Mouse (Mus musculus) CH12.LX (cell line): Measurements from ENCODE around the gene Tmem104. TPM values are rescaled to one million over a fixed set of nuclear protein-coding genes. Genes with fewer than 3 reads are reported as not detected.

ENCODE experiments used
- DNase-seq: peaks from one replicate; pipeline ENCODE4 v3.0.0-alpha.2; 2013; ENCODE audit errors: extremely low read depth
- H3K27ac ChIP-seq: 2 replicates; pipeline ENCODE4 v1.5.1; 2012; ENCODE audit warnings: low read depth, mild to moderate bottlenecking, control low read depth, moderate library complexity; ENCODE audit not compliant: insufficient read depth
- H3K27me3 ChIP-seq: replicated peaks from 2 replicates; pipeline ENCODE3; 2012; ENCODE audit warnings: inconsistent platforms
- H3K36me3 ChIP-seq, 2 experiments: replicated peaks in 1 of 2; 2 replicates each; pipeline versions ENCODE3 to v1.6.1; 2012; ENCODE audit warnings: inconsistent platforms in 1 of 2, low read length in 1 of 2, mild to moderate bottlenecking in 1 of 2, mixed read lengths in 1 of 2, moderate library complexity in 1 of 2; ENCODE audit not compliant: control insufficient read depth in 1 of 2, insufficient read depth in 1 of 2
- H3K4me1 ChIP-seq, 2 experiments: 2 replicates each; pipeline ENCODE4 v1.6.1; 2012; ENCODE audit warnings: inconsistent platforms in 1 of 2, moderate library complexity in 1 of 2; ENCODE audit not compliant: insufficient read depth in 2 of 2, control insufficient read depth in 1 of 2
- H3K4me2 ChIP-seq: 2 replicates; pipeline ENCODE4 v1.6.1; 2012; ENCODE audit warnings: low read depth, mild to moderate bottlenecking, control low read depth; ENCODE audit not compliant: poor library complexity, insufficient read depth, severe bottlenecking
- H3K4me3 ChIP-seq, 3 experiments: fragments of 150-350 bp in 1 of 3; sonication (generic) in 1 of 3; replicated peaks in 1 of 3; 2 replicates each; pipeline versions ENCODE3 to v1.5.1; 2011 to 2012; ENCODE audit warnings: low read depth in 2 of 3, low read length in 2 of 3, mild to moderate bottlenecking in 2 of 3, moderate library complexity in 2 of 3, control low read depth in 1 of 3, improper control_type of control experiment in 1 of 3, inconsistent platforms in 1 of 3, mixed read lengths in 1 of 3; ENCODE audit not compliant: poor library complexity in 1 of 3
- H3K79me2 ChIP-seq: replicated peaks from 2 replicates; pipeline ENCODE4 v1.6.1; 2012; ENCODE audit warnings: mild to moderate bottlenecking, moderate library complexity; ENCODE audit not compliant: control insufficient read depth, poor library complexity, insufficient read depth, severe bottlenecking; ENCODE audit errors: extremely low read depth
- H3K9ac ChIP-seq: 2 replicates; pipeline ENCODE4 v1.6.1; 2012; ENCODE audit warnings: low read depth, mild to moderate bottlenecking, control low read depth, moderate library complexity; ENCODE audit not compliant: insufficient read depth
- H3K9me3 ChIP-seq: replicated peaks from 2 replicates; pipeline ENCODE3; 2012; ENCODE audit warnings: low read length, inconsistent platforms, mixed read lengths
- BHLHE40 ChIP-seq: IDR thresholded peaks from 2 replicates; pipeline ENCODE4 v1.6.1; 2011; ENCODE audit warnings: mild to moderate bottlenecking, low read depth, low read length, improper control_type of control experiment
- CHD1 ChIP-seq: IDR thresholded peaks from 2 replicates; pipeline ENCODE4 v1.6.1; 2012; ENCODE audit warnings: low read depth, low read length, improper control_type of control experiment, inconsistent platforms
- CHD2 ChIP-seq: IDR thresholded peaks from 2 replicates; pipeline ENCODE4 v1.6.1; 2011; ENCODE audit warnings: low read length, improper control_type of control experiment
- CTCF ChIP-seq, 2 experiments: IDR thresholded peaks in 1 of 2; conservative IDR thresholded peaks in 1 of 2; 2 replicates each; pipeline ENCODE4 v1.5.1; 2011 to 2012; ENCODE audit warnings: low read depth in 2 of 2, low read length in 2 of 2, improper control_type of control experiment in 1 of 2, inconsistent platforms in 1 of 2, mild to moderate bottlenecking in 1 of 2, moderate library complexity in 1 of 2
- E2F4 ChIP-seq: IDR thresholded peaks from 2 replicates; pipeline ENCODE4 v1.6.1; 2011; ENCODE audit warnings: low read depth, low read length, improper control_type of control experiment; ENCODE audit not compliant: insufficient replicate concordance
- EP300 ChIP-seq: IDR thresholded peaks from 2 replicates; pipeline ENCODE4 v1.6.1; 2011; ENCODE audit warnings: low read length, improper control_type of control experiment
- IRF4 ChIP-seq: IDR thresholded peaks from 2 replicates; pipeline ENCODE4 v1.6.1; 2014; ENCODE audit warnings: low read depth, mild to moderate bottlenecking, inconsistent platforms, low read length, improper control_type of control experiment
- JUN ChIP-seq: IDR thresholded peaks from 2 replicates; pipeline ENCODE4 v1.6.1; 2011; ENCODE audit warnings: low read depth, mild to moderate bottlenecking, low read length, improper control_type of control experiment, moderate library complexity; ENCODE audit not compliant: insufficient read depth
- JUND ChIP-seq: conservative IDR thresholded peaks from 2 replicates; pipeline ENCODE4 v1.6.1; 2011; ENCODE audit warnings: low read depth, low read length, improper control_type of control experiment
- KAT2A ChIP-seq: IDR thresholded peaks from 2 replicates; pipeline ENCODE4 v1.6.1; 2012; ENCODE audit warnings: low read length, improper control_type of control experiment, inconsistent platforms; ENCODE audit not compliant: insufficient replicate concordance
- MAFK ChIP-seq: IDR thresholded peaks from 2 replicates; pipeline ENCODE4 v1.6.1; 2011; ENCODE audit warnings: low read length, improper control_type of control experiment; ENCODE audit not compliant: insufficient replicate concordance
- MAX ChIP-seq: IDR thresholded peaks from 2 replicates; pipeline ENCODE4 v1.6.1; 2011; ENCODE audit warnings: low read length, improper control_type of control experiment
- MAZ ChIP-seq: IDR thresholded peaks from 2 replicates; pipeline ENCODE4 v1.6.1; 2012; ENCODE audit warnings: low read depth, mild to moderate bottlenecking, inconsistent platforms, low read length, improper control_type of control experiment, moderate library complexity
- MEF2A ChIP-seq: IDR thresholded peaks from 2 replicates; pipeline ENCODE4 v1.6.1; 2014; ENCODE audit warnings: low read depth, mild to moderate bottlenecking, inconsistent platforms, low read length, improper control_type of control experiment, borderline replicate concordance
- MXI1 ChIP-seq: IDR thresholded peaks from 2 replicates; pipeline ENCODE4 v1.6.1; 2011; ENCODE audit warnings: mild to moderate bottlenecking, low read depth, low read length, improper control_type of control experiment
- MYC ChIP-seq: IDR thresholded peaks from 2 replicates; pipeline ENCODE4 v1.6.1; 2011; ENCODE audit warnings: low read depth, mild to moderate bottlenecking, improper control_type of control experiment, low read length
- NELFE ChIP-seq: IDR thresholded peaks from 2 replicates; pipeline ENCODE4 v1.6.1; 2011; ENCODE audit warnings: low read depth, low read length, improper control_type of control experiment
- NRF1 ChIP-seq: IDR thresholded peaks from 2 replicates; pipeline ENCODE4 v1.6.1; 2014; ENCODE audit warnings: low read depth, mild to moderate bottlenecking, inconsistent platforms, low read length, improper control_type of control experiment, moderate library complexity
- PAX5 ChIP-seq: IDR thresholded peaks from 2 replicates; pipeline ENCODE4 v1.6.1; 2012; ENCODE audit warnings: low read length, inconsistent platforms, mixed read lengths
- POLR2A ChIP-seq: IDR thresholded peaks from 2 replicates; pipeline ENCODE4 v1.6.1; 2011; ENCODE audit warnings: low read depth, mild to moderate bottlenecking, improper control_type of control experiment, low read length
- POLR2AphosphoS2 ChIP-seq: IDR thresholded peaks from 2 replicates; pipeline ENCODE4 v1.6.1; 2011; ENCODE audit warnings: low read depth, low read length, improper control_type of control experiment
- RAD21 ChIP-seq: IDR thresholded peaks from 2 replicates; pipeline ENCODE4 v1.6.1; 2011; ENCODE audit warnings: low read depth, mild to moderate bottlenecking, low read length, improper control_type of control experiment, moderate library complexity
- SIN3A ChIP-seq: IDR thresholded peaks from 2 replicates; pipeline ENCODE4 v1.6.1; 2012; ENCODE audit warnings: low read length, improper control_type of control experiment, inconsistent platforms
- SMC3 ChIP-seq: IDR thresholded peaks from 2 replicates; pipeline ENCODE4 v1.6.1; 2011; ENCODE audit warnings: low read depth, low read length, improper control_type of control experiment
- TBP ChIP-seq: conservative IDR thresholded peaks from 2 replicates; pipeline ENCODE4 v1.6.1; 2011; ENCODE audit warnings: low read depth, low read length, improper control_type of control experiment
- TCF12 ChIP-seq: IDR thresholded peaks from 2 replicates; pipeline ENCODE4 v1.6.1; 2014; ENCODE audit warnings: low read depth, mild to moderate bottlenecking, inconsistent platforms, low read length, improper control_type of control experiment
- UBTF ChIP-seq: IDR thresholded peaks from 2 replicates; pipeline ENCODE4 v1.6.1; 2012; ENCODE audit warnings: low read depth, mild to moderate bottlenecking, inconsistent platforms, low read length, improper control_type of control experiment, moderate library complexity
- USF1 ChIP-seq: IDR thresholded peaks from 2 replicates; pipeline ENCODE4 v1.6.1; 2014; ENCODE audit warnings: low read depth, mild to moderate bottlenecking, inconsistent platforms, low read length, improper control_type of control experiment
- ZC3H11A ChIP-seq: IDR thresholded peaks from 2 replicates; pipeline ENCODE4 v1.6.1; 2012; ENCODE audit warnings: low read depth, mild to moderate bottlenecking, inconsistent platforms, low read length, improper control_type of control experiment
- ZKSCAN1 ChIP-seq: IDR thresholded peaks from 2 replicates; pipeline ENCODE4 v1.6.1; 2012; ENCODE audit warnings: low read depth, inconsistent platforms, low read length, improper control_type of control experiment, borderline replicate concordance
- ZMIZ1 ChIP-seq: IDR thresholded peaks from 2 replicates; pipeline ENCODE4 v1.6.1; 2012; ENCODE audit warnings: low read depth, mild to moderate bottlenecking, inconsistent platforms, low read length, improper control_type of control experiment
- ZNF384 ChIP-seq: IDR thresholded peaks from 2 replicates; pipeline ENCODE4 v1.6.1; 2012; ENCODE audit warnings: low read depth, low read length, improper control_type of control experiment, inconsistent platforms
- dilution Hi-C: fragments of 300-500 bp; cut with MboI; formaldehyde crosslinking; loops from 2 replicates; pipeline ENCODE4 v1.14.3; 2020; ENCODE audit warnings: low sequenced_read_pairs; ENCODE audit not compliant: extremely low pct_unique_long_range_greater_than_20kb, extremely low pct_ligation_motif_present
- in situ Hi-C: fragments of 300-500 bp; cut with MboI; formaldehyde crosslinking; loops from 3 replicates; pipeline ENCODE4 v1.14.3; 2019; ENCODE audit warnings: low sequenced_read_pairs, low pct_ligation_motif_present, low pct_unique_long_range_greater_than_20kb, mixed read lengths
- polyA plus RNA-seq: library from polyadenylated mRNA; unstranded; fragments of >175 nt; gene quantifications from 2 replicates; pipeline ENCODE4 v1.2.1, GENCODE M21; 2012; ENCODE audit warnings: low read depth; ENCODE audit not compliant: insufficient read length
- total RNA-seq, 2 experiments: library from RNA; depleted of rRNA; stranded (reverse); fragments of 300-350 nt in 1 of 2; fragments of >200 nt in 1 of 2; gene quantifications; 2 replicates each; pipeline ENCODE4 v1.2.3; 2012 to 2014

Tmem104 gene
- total and polyA plus RNA-seq, 3 experiments: 3.5 to 16.1 (median 10.8) TPM

- Histone ChIP-seq H3K9me3 (peaks cover 16% of the 10 kb centered on the region), H3K79me2 (no peaks in the 10 kb centered on the region)
- in situ Hi-C loops: no loop called here
- TF ChIP-seq POLR2AphosphoS2 (no peak), JUN (no peak), MXI1 (no peak), SIN3A (no peak), E2F4 (no peak), UBTF (no peak), EP300 (no peak), JUND (no peak), MAFK (no peak), KAT2A (no peak), MYC (no peak), USF1 (no peak), NELFE (no peak), TBP (no peak), IRF4 (no peak), MEF2A (no peak), ZC3H11A (no peak)
- TF ChIP-seq, all 38 proteins: peak for 0
- Histone ChIP-seq H3K27me3 (peaks cover 13% of the 10 kb centered on the region), H3K4me1 (peaks cover 36 to 59% of the 10 kb centered on the region in 2 experiments), H3K9ac (no peak overlapping the region; the same call in 1 of the 2 replicates), H3K4me2 (peak overlapping the region; percentile 5; the same call in 1 of the 2 replicates), H3K27ac (peak overlapping the region; percentile 56), H3K4me3 (no peak overlapping the region), H3K36me3 (no peaks in the 10 kb centered on the region)
- no peak for DNase-seq
- dilution Hi-C loops: no loop called here
These were observed 34.2 kb upstream of the Tmem104 start for GRCm38 (mm10) chr11:115153088-115153487.

GRCm38 (mm10) chr11:115153699-115154292 is 33.5 kb upstream of the Tmem104 start:
- Histone ChIP-seq H3K79me2 (no peaks in the 10 kb centered on the region), H3K9me3 (peaks cover 16% of the 10 kb centered on the region), H3K36me3 (no peaks in the 10 kb centered on the region), H3K4me2 (peak overlapping the region; percentile 55), H3K27ac (peak overlapping the region; percentile 56), H3K4me3 (peak overlapping the region; percentile 25 to 57 (median 55)), H3K4me1 (peaks cover 40 to 66% of the 10 kb centered on the region in 2 experiments), H3K27me3 (peaks cover 13% of the 10 kb centered on the region), H3K9ac (peak overlapping the region; percentile 30; the same call in 1 of the 2 replicates)
- dilution Hi-C loops (no loop called here), in situ Hi-C loops (no loop called here)
- DNase-seq: peak; percentile 96
- TF ChIP-seq MAX (peak; percentile 83), MAFK (no peak), CHD2 (no peak), MEF2A (peak; percentile 89), POLR2A (peak; percentile 75), MXI1 (peak; percentile 75), EP300 (peak; percentile 45; the same call in 1 of the 2 replicates), POLR2AphosphoS2 (no peak), BHLHE40 (peak; percentile 39), TBP (no peak), CHD1 (no peak), RAD21 (no peak; the same call in none of the 2 replicates), CTCF (conservative IDR thresholded peaks at IDR 0.05 in 1 of 2, IDR thresholded peaks at IDR 0.05 in 1 of 2; ENCODE audit: low read depth in 2 of 2, low read length in 2 of 2) (peak; percentile 72 to 100), ZMIZ1 (peak; percentile 64; the same call in 1 of the 2 replicates), PAX5 (no peak), JUN (no peak; the same call in 1 of the 2 replicates), IRF4 (peak; percentile 88), MAZ (peak; percentile 39; the same call in 1 of the 2 replicates), NRF1 (peak; percentile 46; the same call in 1 of the 2 replicates), ZKSCAN1 (no peak), SMC3 (peak; percentile 100), ZNF384 (no peak), TCF12 (peak; percentile 62)
